Mouse (Mus musculus): ENCODE results near the gene Ccdc54.

- TF ChIP-seq CTCF (IDR thresholded peaks at IDR 0.05; ENCODE audit: low read depth, low read length) = no peak
- TF ChIP-seq POLR2A (IDR thresholded peaks at IDR 0.05; ENCODE audit: borderline replicate concordance, low read depth, low read length) = no peak
These were observed 12.6 kb downstream of the Ccdc54 start for GRCm38 (mm10) chr16:50578361-50578760.

Data from bone marrow macrophage, adult 2 months (primary cell).